Mouse (Mus musculus) activated CD4-positive, CD25-positive, alpha-beta regulatory T cell, adult 4 months (primary cell): ENCODE data around the gene Casz1. TPM values are rescaled to one million over a fixed set of nuclear protein-coding genes. Genes with fewer than 3 reads are reported as not detected.

Source experiments
- ATAC-seq: one replicate; pipeline ENCODE4 v1.8.0; 2017
- polyA plus RNA-seq, 2 experiments: library from polyadenylated mRNA; unstranded; fragments of 100-300 nt; shearing (Covaris generic); gene quantifications; one replicate each; pipeline ENCODE4 v1.2.1; 2017

Casz1 gene
- polyA plus RNA-seq, 2 experiments from 2014 or later: 0.56 to 0.75 TPM

DNA sequence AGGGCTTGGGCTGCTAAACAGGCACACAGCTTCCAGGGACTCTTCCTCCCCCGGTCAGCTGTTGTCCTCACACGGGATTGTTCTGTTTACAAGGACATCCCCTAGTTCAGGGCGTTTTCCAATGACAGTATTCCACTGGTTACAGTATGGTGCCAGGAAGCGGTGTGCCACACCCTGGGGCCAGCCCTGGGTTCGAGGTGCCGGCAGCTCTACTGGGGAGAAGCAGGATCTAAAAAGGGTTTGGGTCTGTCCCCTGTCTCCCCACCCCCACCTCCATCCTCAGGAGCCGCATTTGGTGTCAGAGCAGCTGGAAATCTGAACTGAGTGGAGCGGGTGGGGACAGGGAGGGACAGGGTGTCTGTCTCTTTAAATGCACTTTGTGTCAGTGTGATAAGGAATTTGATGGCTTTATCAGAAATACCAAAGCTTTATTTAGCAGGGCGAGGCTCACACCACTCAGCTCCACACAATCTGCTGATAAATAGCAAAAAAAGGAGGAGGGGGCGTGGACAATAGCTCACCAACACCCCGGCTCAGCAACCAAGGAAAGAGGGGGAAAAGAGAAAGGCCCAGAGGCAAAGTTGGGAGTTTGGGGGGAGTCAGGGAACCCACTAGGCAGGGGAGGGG lies 74.9 kb downstream of the Casz1 start:
- no peak for ATAC-seq

- ATAC-seq: no peak
Measured at GRCm38 (mm10) chr4:148879631-148880030, 75.4 kb downstream of the Casz1 start.

GRCm38 (mm10) chr4:148881001-148881669 lies 76.9 kb downstream of the Casz1 start:
- ATAC-seq: no peak

- ATAC-seq: no peak
Measured at GRCm38 (mm10) chr4:148881838-148882237, 77.6 kb downstream of the Casz1 start.

DNA sequence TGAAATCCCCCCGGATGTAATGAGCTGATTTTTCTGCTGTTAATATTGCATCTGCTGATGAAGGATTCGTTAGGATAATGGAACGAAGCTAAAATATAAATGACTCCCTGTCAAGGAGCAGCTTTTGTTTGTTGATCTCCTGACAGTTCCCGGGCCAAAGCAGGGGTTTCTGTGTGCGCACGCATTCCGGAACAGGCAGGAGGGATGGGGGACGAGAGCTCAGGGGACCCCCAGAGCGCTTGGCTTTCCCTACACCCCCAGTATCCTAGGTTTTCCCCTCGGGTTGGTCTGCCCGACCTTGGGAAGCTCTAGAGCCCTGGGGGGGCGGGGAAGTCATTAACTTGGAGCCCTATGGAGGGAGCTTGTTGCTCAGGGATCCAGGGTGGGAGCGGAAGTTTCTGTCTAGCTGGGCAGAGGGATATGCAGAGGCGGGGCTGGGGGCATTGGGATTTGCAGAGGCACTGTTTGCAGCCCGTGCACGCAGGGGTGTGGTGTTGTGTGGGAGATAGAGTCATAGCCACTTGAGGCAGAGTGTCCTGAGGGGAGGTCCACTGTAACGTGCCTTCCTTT lies 78.2 kb downstream of the Casz1 start:
- ATAC-seq: no peak

GRCm38 (mm10) chr4:148884596-148884995 lies 80.4 kb downstream of the Casz1 start:
- ATAC-seq: no peak

- no peak for ATAC-seq
Measured at GRCm38 (mm10) chr4:148885401-148885800, 81.2 kb downstream of the Casz1 start.

- ATAC-seq: no peak
Measured at GRCm38 (mm10) chr4:148885921-148886540, 81.8 kb downstream of the Casz1 start.

GRCm38 (mm10) chr4:148888229-148888628 lies 84.0 kb downstream of the Casz1 start:
- ATAC-seq: no peak

- ATAC-seq: no peak
Measured at GRCm38 (mm10) chr4:148889011-148889410, 84.8 kb downstream of the Casz1 start.

DNA sequence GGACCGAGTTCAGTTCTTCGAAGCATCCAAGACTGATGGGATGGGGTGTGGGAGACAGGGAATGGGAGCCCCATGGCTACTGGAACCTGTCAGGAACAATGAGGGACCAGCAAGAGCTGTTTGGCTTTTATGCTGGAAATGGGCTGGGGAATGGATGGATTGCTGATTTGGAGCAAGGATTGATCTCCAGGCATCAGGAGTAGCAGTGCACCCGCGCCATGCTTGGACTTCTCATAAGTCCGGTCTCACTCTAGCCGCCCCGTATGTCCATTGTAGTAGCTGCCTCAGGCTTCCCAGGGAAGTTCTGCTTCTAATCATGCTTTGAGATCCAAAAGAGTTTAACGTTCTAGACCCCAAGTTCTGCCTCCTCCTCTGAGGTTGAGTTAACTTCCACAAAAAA lies 86.2 kb downstream of the Casz1 start:
- ATAC-seq: no peak

GRCm38 (mm10) chr4:148890892-148891838 lies 86.9 kb downstream of the Casz1 start:
- ATAC-seq: no peak

GRCm38 (mm10) chr4:148896125-148896524 lies 91.9 kb downstream of the Casz1 start:
- no peak for ATAC-seq

DNA sequence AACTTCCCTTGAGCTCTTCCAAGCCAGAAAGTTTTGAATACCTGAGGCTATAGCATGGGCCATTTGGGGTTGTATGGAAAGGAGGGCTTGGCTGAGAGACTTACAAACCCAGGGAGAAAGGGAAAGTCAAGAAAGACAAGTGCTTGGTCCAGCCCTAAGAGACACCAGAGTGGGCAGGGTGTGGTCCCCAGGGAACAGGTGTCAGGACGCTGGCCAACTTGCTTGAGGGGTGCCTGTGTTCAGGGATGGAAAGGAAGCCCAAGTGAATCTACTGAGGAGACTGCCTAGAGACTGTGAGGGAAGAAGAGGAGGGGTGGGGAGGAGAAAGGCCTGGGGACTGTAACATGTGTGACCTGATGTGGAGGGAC lies 95.7 kb downstream of the Casz1 start:
- peak; percentile 4 for ATAC-seq

DNA sequence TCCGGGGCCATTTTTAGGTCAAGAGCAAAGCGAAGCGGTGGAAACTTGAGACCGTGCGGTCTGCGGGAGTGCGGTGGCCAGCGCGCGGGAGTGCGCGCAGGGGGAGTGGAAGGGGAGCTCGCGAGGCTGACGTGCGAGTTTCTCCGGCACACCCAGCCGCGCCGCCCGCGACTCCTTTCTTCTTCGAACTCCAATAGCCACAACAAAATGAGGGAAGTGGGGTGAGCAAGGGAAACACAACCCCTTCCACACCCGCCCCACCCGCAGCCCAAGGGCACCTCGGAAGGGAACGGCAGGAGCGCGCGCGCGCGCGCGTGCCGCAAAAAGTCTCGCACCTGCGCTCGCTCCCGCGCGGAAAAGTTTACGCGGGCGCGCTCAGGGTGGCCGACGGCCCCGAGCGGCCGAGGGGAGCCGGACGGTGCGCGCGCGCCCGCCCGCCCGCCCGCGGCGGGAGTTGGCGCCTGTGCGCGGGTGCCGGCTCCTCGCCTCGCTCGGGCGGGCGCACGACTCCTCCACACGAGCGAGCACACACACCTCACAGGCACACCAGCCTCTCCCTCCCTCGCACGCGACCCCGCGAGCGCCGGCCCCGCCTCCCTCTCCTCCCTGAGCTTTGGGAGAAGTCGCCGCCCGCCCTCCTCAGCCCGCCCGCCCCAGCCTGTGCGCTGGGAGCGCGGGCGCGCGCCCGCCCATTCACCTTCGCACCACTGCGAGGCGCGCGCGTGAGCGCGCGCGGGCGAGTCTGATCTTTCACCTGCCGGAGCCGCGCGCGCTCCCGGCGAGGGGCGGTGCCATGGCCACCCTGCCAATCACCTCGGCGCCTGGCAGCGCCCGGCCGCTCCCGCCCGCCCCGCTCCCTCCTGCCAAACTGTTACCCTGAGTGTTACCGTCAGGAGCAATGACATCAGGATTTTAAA lies 96.3 kb downstream of the Casz1 start:
- ATAC-seq: peak; percentile 71

DNA sequence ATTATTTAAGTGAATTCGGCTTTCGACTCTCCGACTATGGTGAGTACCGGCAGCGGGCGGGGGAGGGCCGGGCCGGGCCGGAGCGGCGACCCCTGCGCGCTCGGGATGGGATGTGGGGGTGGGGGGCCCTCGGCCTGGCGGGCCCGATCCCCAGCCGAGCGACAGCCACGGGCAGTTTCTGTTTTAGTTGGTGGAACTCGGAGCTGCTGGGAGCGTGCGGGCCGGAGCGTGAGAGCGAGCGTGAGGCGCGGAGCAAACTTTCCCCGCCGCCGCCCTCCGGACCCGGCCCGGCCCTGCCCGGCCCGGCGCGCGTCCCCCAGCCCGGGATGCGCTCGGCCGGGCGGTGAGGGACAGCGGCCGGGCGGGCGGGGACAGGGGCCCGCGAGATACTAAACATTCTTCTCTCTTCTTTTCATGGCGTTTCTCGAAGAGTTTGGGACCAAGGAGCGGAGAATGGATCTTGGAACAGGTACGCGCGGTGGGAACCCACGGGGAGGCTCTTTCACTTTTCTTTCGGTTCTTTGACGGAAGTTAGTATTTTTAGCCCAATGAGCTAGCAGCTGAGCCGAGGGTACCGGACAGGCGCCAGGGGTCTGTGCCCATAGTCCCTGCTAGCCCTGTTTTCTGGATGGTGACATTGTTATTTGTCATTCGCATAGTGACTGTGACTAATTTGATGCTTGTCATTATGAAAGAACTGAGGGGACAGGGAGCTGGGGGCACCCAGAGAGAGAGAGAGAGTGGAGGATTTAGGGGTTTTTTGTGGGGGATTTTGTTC lies 97.2 kb downstream of the Casz1 start:
- ATAC-seq: peak; percentile 28

GRCm38 (mm10) chr4:148902919-148903727 lies 98.9 kb downstream of the Casz1 start:
- no peak for ATAC-seq

DNA sequence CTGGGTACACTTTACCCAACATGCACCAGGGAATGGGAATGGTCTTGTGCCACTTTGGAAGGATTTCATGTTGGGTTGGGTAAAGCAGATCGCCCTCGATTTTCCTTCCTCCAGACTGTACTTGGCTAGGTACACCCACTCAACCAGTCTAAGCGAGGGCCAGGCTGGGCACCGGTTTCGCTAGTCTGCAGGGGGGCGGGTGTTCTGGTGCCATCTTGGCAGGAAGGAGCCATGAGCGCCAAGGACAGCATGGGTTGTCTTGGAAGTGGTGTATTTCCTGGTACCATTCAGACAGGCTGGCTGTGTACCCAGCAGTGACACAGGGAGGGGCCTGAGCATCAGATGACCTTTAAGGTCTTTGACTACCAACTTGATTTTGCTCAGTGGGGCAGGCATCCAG lies 101.1 kb downstream of the Casz1 start:
- no peak for ATAC-seq

DNA sequence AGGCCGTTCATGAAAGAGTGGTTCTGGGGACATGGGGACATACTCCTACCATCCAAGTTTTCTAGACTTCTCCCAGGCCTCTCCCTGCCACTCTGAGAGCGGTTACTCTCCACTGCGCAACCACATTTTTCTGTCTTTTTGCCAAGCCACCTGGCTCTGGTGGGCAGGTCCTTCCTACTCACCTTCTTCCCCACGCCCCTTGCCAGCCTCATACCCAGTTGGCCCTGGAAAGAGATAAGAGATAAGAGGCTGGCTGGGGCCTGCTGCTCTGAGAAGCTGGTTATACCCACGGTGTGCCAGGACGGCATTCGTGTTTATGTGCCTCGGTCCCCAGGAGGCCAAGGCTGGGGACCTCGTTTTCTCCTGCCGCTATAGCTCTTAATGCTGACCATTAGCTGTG lies 102.6 kb downstream of the Casz1 start:
- no peak for ATAC-seq

GRCm38 (mm10) chr4:148908214-148908681 lies 104.0 kb downstream of the Casz1 start:
- ATAC-seq: no peak
